Mouse (Mus musculus) testis, adult 2 months (tissue): ENCODE measurements around the gene Icam2. TPM values are rescaled to one million over a fixed set of nuclear protein-coding genes. Genes with fewer than 3 reads are reported as not detected.

Experiments
- H3K27ac ChIP-seq: fragments of 200-500 bp; 2 replicates; pipeline ENCODE4 v1.5.1; 2012; ENCODE audit warnings: low read depth, low read length; ENCODE audit not compliant: control insufficient read depth, insufficient read depth
- H3K27me3 ChIP-seq: fragments of 200-500 bp; 2 replicates; pipeline ENCODE4 v1.6.1; 2012; ENCODE audit warnings: mild to moderate bottlenecking, low read length, moderate library complexity; ENCODE audit not compliant: control insufficient read depth, insufficient read depth
- H3K36me3 ChIP-seq: fragments of 200-500 bp; 2 replicates; pipeline ENCODE4 v1.6.1; 2012; ENCODE audit warnings: mild to moderate bottlenecking, low read length; ENCODE audit not compliant: control insufficient read depth, insufficient read depth
- H3K4me1 ChIP-seq: fragments of 200-500 bp; 2 replicates; pipeline ENCODE4 v1.6.1; 2012; ENCODE audit warnings: low read length; ENCODE audit not compliant: control insufficient read depth, insufficient read depth
- H3K4me3 ChIP-seq: fragments of 200-500 bp; 2 replicates; pipeline ENCODE4 v1.5.1; 2012; ENCODE audit warnings: low read depth, mild to moderate bottlenecking, low read length, moderate library complexity, mixed read lengths; ENCODE audit not compliant: control insufficient read depth
- CTCF ChIP-seq: fragments of 200-500 bp; IDR thresholded peaks from 2 replicates; pipeline ENCODE4 v1.5.1; 2012; ENCODE audit warnings: low read depth, mild to moderate bottlenecking, inconsistent platforms, low read length, moderate library complexity; ENCODE audit not compliant: control insufficient read depth, insufficient read depth, insufficient replicate concordance
- POLR2A ChIP-seq: fragments of 200-500 bp; IDR thresholded peaks from 2 replicates; pipeline ENCODE4 v1.6.1; 2012; ENCODE audit warnings: low read depth, mild to moderate bottlenecking, inconsistent platforms, low read length, moderate library complexity; ENCODE audit not compliant: control insufficient read depth
- polyA plus RNA-seq: library from polyadenylated mRNA; depleted of rRNA; stranded (reverse); fragments of >200 nt; gene quantifications from 2 replicates; pipeline ENCODE4 v1.2.3, GENCODE M21; 2012

The Icam2 gene
- polyA plus RNA-seq, 1 experiment: 1.7 TPM

GRCm38 (mm10) chr11:106374979-106375378 is 12.9 kb downstream of the Icam2 start:
- Histone ChIP-seq H3K27me3 (no peaks in the 10 kb centered on the region), H3K4me3 (no peak overlapping the region), H3K36me3 (no peaks in the 10 kb centered on the region), H3K4me1 (no peaks in the 10 kb centered on the region), H3K27ac (no peak overlapping the region)
- no peak for TF ChIP-seq CTCF
- no peak for TF ChIP-seq POLR2A

GRCm38 (mm10) chr11:106374559-106374958 is 13.3 kb downstream of the Icam2 start:
- H3K27me3 ChIP-seq: no peaks in the 10 kb centered on the region
- H3K4me3 ChIP-seq: no peak overlapping the region
- H3K4me1 ChIP-seq: no peaks in the 10 kb centered on the region
- H3K36me3 ChIP-seq: no peaks in the 10 kb centered on the region
- TF ChIP-seq POLR2A: no peak
- TF ChIP-seq CTCF: no peak
- no peak overlapping the region for H3K27ac ChIP-seq

GRCm38 (mm10) chr11:106373998-106374397 is 13.9 kb downstream of the Icam2 start:
- no peak overlapping the region for H3K27ac ChIP-seq

GRCm38 (mm10) chr11:106366316-106366715 is 21.6 kb downstream of the Icam2 start:
- Histone ChIP-seq H3K27me3 (no peaks in the 10 kb centered on the region), H3K4me1 (peaks cover 2% of the 10 kb centered on the region; the same call in 1 of the 2 replicates), H3K27ac (no peak overlapping the region), H3K36me3 (no peaks in the 10 kb centered on the region), H3K4me3 (no peak overlapping the region)
- TF ChIP-seq POLR2A (no peak), CTCF (peak; percentile 89)

More at GRCm38 (mm10) chr11:106373998-106374397, 13.9 kb downstream of the Icam2 start:
- Histone ChIP-seq H3K27me3 (no peaks in the 10 kb centered on the region), H3K36me3 (no peaks in the 10 kb centered on the region), H3K4me1 (no peaks in the 10 kb centered on the region), H3K4me3 (no peak overlapping the region)
- TF ChIP-seq CTCF (no peak), POLR2A (no peak)

- Histone ChIP-seq H3K36me3 (no peaks in the 10 kb centered on the region), H3K27ac (no peak within 1 kb of the TSS), H3K4me1 (peaks cover 2% of the 10 kb centered on the region; the same call in 1 of the 2 replicates), H3K4me3 (no peak within 1 kb of the TSS), H3K27me3 (no peaks in the 10 kb centered on the region)
- TF ChIP-seq POLR2A (no peak), CTCF (no peak)
Measured at GRCm38 (mm10) chr11:106365366-106365765, 22.5 kb downstream of the Icam2 start, which contains the start of gene Prr29. Prr29 (plus strand) TSS chr11:106365472.

GRCm38 (mm10) chr11:106364712-106365111 is 23.2 kb downstream of the Icam2 start:
- Histone ChIP-seq H3K4me1 (peaks cover 2% of the 10 kb centered on the region; the same call in 1 of the 2 replicates), H3K4me3 (no peak overlapping the region), H3K27me3 (no peaks in the 10 kb centered on the region), H3K36me3 (no peaks in the 10 kb centered on the region), H3K27ac (no peak overlapping the region)
- TF ChIP-seq POLR2A (no peak), CTCF (no peak)

GRCm38 (mm10) chr11:106359350-106359749 is 28.5 kb downstream of the Icam2 start:
- Histone ChIP-seq H3K4me1 (no peaks in the 10 kb centered on the region; the same call in 1 of the 2 replicates), H3K27ac (no peak overlapping the region), H3K27me3 (no peaks in the 10 kb centered on the region), H3K36me3 (no peaks in the 10 kb centered on the region), H3K4me3 (no peak overlapping the region)
- TF ChIP-seq POLR2A (no peak), CTCF (no peak)
